Mouse (Mus musculus) T-cell, adult 2 months (primary cell): ENCODE data around the gene Gpr35.

Source experiments
- DNase-seq: peaks from one replicate; pipeline ENCODE4 v3.0.0; 2022; ENCODE audit warnings: low spot score

Gene Gpr35

GRCm38 (mm10) chr1:92982931-92983605 lies 32.4 kb downstream of the Gpr35 start:
- DNase-seq: no peak

DNA sequence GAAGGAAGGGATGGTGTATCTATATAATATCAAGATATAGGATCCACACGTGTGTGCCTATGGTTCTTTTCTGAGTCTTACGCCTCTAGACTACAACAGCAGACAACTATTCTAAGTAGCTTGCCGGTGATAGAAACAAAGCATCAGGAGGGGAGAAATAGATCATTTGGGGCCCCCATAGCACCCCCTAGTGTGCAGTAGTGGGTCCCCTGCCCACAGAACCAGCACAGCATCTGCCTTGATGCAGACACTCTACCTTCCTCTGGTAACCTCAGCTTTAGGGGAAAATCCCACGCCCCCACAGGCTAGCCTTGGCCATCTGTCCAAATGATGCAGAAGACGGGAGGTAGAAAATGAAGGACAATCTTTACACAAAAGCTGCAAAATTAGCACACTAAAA lies 34.3 kb downstream of the Gpr35 start:
- no peak for DNase-seq

GRCm38 (mm10) chr1:92988894-92989293 lies 38.2 kb downstream of the Gpr35 start:
- no peak for DNase-seq

- DNase-seq: no peak
Observed at GRCm38 (mm10) chr1:92989891-92990290, 39.2 kb downstream of the Gpr35 start.

DNA sequence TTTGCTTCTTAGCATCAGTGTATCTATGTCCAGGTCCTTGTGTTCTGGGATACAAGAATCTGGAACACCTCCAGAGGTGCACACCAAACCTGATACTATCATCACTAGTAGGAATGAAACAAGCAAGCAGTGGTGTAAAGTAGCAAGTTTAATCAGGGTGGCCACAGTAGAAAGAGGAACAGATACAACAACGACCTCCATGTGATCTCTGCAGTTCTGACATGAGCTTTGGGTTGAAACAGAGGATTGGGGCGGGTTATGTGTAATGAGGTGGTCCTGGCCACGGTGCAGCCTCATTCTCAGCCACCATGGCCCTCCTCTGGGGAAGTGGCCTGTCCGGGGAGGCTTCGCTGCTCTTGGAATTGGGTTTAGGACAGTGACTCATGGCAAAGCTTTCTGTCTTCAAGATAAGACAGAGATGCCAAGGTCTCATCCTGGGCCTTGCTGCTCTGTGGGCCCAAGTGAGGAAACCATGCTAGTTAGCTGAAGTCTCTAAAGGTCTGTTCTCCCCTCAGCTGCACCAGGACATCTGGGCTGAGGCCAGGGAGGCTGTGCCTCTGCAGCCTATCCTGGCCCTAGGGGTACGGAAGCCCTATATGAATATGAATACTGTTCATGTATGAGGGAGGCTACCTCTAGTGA lies 41.7 kb downstream of the Gpr35 start:
- no peak for DNase-seq

DNA sequence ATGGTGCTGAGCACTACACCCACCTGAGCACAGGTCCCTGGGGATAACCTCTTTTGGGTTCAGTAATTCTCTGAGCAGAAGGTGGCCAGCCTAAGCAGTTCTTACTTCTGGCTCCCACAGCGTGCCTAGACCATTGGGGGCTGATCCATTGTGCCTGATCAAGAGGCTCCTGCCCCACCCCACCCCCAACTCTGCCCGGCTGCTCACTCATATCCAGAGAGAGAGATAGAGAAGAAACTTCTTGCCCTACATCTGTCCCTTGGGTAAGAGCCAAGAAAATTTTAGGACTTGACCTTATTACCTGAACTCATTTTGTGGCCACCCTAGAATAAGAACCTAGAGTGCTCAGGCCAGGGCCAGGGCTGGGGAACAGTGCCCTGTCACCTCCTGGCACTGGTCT lies 42.2 kb downstream of the Gpr35 start:
- no peak for DNase-seq

GRCm38 (mm10) chr1:93006061-93006460 lies 55.4 kb downstream of the Gpr35 start, which contains the start of gene Aqp12:
Gene Aqp12, plus strand, starts transcription at chr1:93006334.
- DNase-seq: no peak

DNA sequence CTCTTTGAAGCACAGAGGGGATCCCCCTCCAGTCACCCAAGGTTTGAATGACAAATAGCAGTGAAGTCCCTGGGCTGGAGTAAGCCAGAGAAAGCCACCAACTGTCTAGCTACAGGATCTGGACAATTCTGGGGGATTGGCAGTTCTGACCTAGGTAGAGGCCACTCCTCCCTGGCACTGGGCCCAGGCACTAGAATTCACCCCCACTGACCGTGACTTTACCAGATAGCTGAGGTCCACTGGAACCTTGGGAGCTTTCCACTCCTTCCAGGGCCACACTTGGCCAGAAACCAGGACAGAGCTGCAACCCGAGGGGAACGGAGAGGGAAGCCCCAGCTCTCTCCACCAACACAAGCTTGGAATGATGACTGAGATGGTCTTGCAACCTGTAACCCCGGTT lies 58.5 kb downstream of the Gpr35 start:
- DNase-seq: no peak

- DNase-seq: no peak
Observed at GRCm38 (mm10) chr1:93010731-93011130, 60.1 kb downstream of the Gpr35 start.

DNA sequence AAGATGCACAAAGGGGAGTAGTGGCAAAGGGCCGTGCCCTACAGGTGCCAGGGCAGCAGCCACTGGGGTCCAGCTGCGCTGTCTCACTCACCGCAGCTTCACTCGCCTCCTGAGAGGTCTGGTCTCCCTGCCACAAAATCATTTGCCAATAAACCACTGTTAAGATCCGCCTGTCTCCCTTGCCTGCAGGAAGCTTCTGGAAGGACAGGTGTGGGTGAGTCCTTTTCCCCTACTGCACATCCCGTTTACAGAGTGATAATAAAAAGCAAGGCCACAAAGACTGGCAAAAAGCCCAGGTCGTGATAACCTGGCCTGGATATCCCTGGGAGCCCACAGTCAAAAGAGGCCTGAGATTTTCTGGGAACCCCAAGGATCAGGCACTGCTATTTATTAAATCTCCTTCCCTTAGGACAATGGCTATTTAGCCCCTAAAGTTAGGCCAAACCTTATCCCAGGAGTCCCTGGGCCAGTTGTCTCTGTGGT lies 61.5 kb downstream of the Gpr35 start:
- no peak for DNase-seq

GRCm38 (mm10) chr1:93013367-93013766 lies 62.7 kb downstream of the Gpr35 start:
- DNase-seq: no peak

GRCm38 (mm10) chr1:93014460-93014859 lies 63.8 kb downstream of the Gpr35 start:
- DNase-seq: peak; percentile 7

- no peak for DNase-seq
Observed at GRCm38 (mm10) chr1:93015136-93015535, 64.5 kb downstream of the Gpr35 start.

GRCm38 (mm10) chr1:93018716-93019115 lies 68.1 kb downstream of the Gpr35 start:
- no peak for DNase-seq

- no peak for DNase-seq
Observed at GRCm38 (mm10) chr1:93020602-93021001, 69.9 kb downstream of the Gpr35 start.

- DNase-seq: no peak
Observed at GRCm38 (mm10) chr1:93026600-93026999, 75.9 kb downstream of the Gpr35 start.

- DNase-seq: no peak
Observed at GRCm38 (mm10) chr1:93029387-93029786, 78.7 kb downstream of the Gpr35 start.

DNA sequence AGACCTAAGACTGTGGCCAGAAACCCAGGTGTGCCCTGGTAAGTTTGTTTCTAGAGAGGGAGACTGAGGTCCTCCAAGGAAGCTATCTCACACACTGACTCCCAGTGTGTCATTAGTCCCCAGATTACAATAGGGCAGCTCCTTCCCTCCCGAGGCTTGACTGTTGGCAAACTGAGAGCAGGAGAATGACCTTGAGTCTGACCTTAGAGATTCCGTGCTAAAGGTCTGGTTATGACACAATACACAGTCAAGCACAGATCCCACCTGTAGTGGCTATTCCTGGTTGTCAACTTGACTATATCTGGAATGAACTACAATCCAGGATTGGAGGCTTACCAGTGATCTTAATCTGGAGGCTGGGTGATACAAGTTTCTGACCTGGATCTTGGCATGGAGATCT lies 79.4 kb downstream of the Gpr35 start:
- no peak for DNase-seq

DNA sequence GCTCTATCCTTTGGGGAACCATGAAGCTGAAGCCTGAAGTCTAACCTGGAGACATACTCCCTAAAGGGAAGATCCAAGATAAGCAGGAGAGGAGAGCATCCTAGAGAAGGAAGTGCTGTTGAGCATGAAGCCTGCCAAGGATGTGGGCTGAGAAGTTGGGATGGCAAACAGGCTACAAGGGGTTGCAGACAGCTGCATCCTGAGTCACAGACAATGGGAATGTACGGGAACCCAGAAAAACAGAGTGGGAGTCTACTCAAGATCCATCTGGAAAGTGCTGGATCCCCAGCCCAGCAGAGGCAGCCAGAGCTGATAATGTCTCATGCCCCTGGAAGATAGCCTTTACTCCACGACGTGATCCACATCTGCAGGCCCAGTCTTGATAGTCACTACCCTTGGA lies 80.5 kb downstream of the Gpr35 start:
- DNase-seq: no peak

- no peak for DNase-seq
Observed at GRCm38 (mm10) chr1:93033989-93034388, 83.3 kb downstream of the Gpr35 start.

GRCm38 (mm10) chr1:93035981-93036380 lies 85.3 kb downstream of the Gpr35 start:
- no peak for DNase-seq
